Mouse (Mus musculus) hindbrain, embryonic 16.5 days (tissue): ENCODE measurements around the gene Sqstm1. TPM values are rescaled to one million over a fixed set of nuclear protein-coding genes. Genes with fewer than 3 reads are reported as not detected.

Experiments
- ATAC-seq: fragments of 200-750 bp; cut with Nextera tagmentation; 2 replicates; pipeline ENCODE4 v1.8.0; 2017; ENCODE audit warnings: moderate TSS enrichment, moderate library complexity
- H3K27ac ChIP-seq: fragments of 300-500 bp; sonication (generic); 2 replicates; pipeline ENCODE4 v1.5.1; 2014; ENCODE audit warnings: low read depth, mild to moderate bottlenecking, control low read depth, low read length, moderate library complexity
- H3K27me3 ChIP-seq: fragments of 300-500 bp; sonication (generic); replicated peaks from 2 replicates; pipeline ENCODE4 v1.6.1; 2014; ENCODE audit warnings: low read length; ENCODE audit not compliant: control insufficient read depth, insufficient read depth
- H3K36me3 ChIP-seq: fragments of 300-500 bp; sonication (generic); 2 replicates; pipeline ENCODE4 v1.6.1; 2014; ENCODE audit warnings: mild to moderate bottlenecking, low read length, moderate library complexity, mixed read lengths; ENCODE audit not compliant: control insufficient read depth, insufficient read depth
- H3K4me1 ChIP-seq: fragments of 300-500 bp; sonication (generic); 2 replicates; pipeline ENCODE4 v1.6.1; 2014; ENCODE audit warnings: low read depth, low read length; ENCODE audit not compliant: control insufficient read depth, insufficient read depth
- H3K4me2 ChIP-seq: fragments of 300-500 bp; sonication (generic); 2 replicates; pipeline ENCODE4 v1.6.1; 2014; ENCODE audit warnings: mild to moderate bottlenecking, low read length, control low read depth, moderate library complexity
- H3K4me3 ChIP-seq: fragments of 300-500 bp; sonication (generic); 2 replicates; pipeline ENCODE4 v1.5.1; 2014; ENCODE audit warnings: mild to moderate bottlenecking, low read length, control low read depth, moderate library complexity
- H3K9ac ChIP-seq: fragments of 300-500 bp; sonication (generic); 2 replicates; pipeline ENCODE4 v1.6.1; 2014; ENCODE audit warnings: low read depth, mild to moderate bottlenecking, control low read depth, low read length, moderate library complexity
- H3K9me3 ChIP-seq: fragments of 300-500 bp; sonication (generic); 2 replicates; pipeline ENCODE4 v1.6.1; 2014; ENCODE audit warnings: mild to moderate bottlenecking, low read length, moderate library complexity; ENCODE audit not compliant: control insufficient read depth
- WGBS: fragments of 180-500 bp; shearing (Covaris S2); extraction: QIAGEN DNeasy Blood & Tissue Kit; methylation state at CpG from one replicate; pipeline ENCODE4 v1.1.7; 2014; 5-methylcytosine and 5-hydroxymethylcytosine counted together
- polyA plus RNA-seq: library from polyadenylated mRNA; unstranded; fragments of >200 nt; fragmentation: Nextera tagmentation; extraction: Ambion mirVana; gene quantifications from 2 replicates; pipeline ENCODE4 v1.2.1, GENCODE M21; 2015

Gene Sqstm1
- polyA plus RNA-seq, 1 experiment from 2014 or later = 480 TPM

GRCm38 (mm10) chr11:50243926-50244325 lies 33.3 kb upstream of the Sqstm1 start:
- ATAC-seq = no peak
- WGBS = 81% methylated on average over 6 of the region's 6 CpGs

DNA sequence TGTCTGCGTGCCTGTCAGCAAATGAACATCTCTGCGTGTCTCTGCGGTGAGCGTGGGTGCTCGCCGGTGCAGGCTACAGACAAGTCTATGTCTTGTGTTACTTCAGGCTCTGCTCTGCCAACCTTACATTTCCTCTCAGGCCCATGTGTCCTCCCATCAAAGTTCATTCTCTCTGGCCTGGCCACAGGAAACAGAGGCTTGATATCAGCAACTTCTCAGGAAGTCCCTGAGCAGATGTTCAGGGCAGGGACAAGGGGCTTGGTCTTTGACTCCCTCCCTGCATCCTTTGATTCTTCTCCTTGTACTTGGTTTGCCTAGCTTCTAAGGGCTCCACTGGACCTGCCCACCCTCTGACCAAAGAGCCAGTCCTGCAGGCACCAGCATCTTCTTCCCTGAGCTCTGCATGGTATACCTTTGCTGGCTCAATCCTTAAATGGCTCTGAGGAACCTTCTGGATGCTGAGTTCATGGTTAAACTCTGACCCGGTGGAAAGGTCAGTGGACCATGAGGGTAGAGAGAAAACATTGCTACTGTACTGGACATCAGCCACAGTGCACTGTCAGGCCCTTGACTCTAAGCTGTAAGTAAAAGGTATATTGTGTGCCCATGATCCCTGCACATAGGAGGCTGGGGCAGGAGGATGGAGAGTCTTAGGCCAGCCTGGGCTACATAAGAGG lies 29.7 kb upstream of the Sqstm1 start:
- Histone ChIP-seq H3K4me2 (no peak overlapping the region), H3K4me1 (peaks cover 13% of the 10 kb centered on the region), H3K27ac (no peak overlapping the region), H3K9me3 (no peaks in the 10 kb centered on the region), H3K27me3 (no peaks in the 10 kb centered on the region), H3K9ac (no peak overlapping the region), H3K4me3 (no peak overlapping the region), H3K36me3 (no peaks in the 10 kb centered on the region)
- 92% methylated on average over 7 of the region's 7 CpGs for WGBS
- ATAC-seq = no peak

More at GRCm38 (mm10) chr11:50243926-50244325, 33.3 kb upstream of the Sqstm1 start:
- Histone ChIP-seq H3K27me3 (no peaks in the 10 kb centered on the region), H3K9me3 (no peaks in the 10 kb centered on the region), H3K4me2 (no peak overlapping the region), H3K36me3 (no peaks in the 10 kb centered on the region), H3K4me3 (no peak overlapping the region), H3K4me1 (no peaks in the 10 kb centered on the region), H3K27ac (no peak overlapping the region), H3K9ac (no peak overlapping the region)

- Histone ChIP-seq H3K27ac (no peak overlapping the region), H3K9ac (no peak overlapping the region), H3K27me3 (0 out of 2 replicates have a peak, but pooled peaks cover 3% of the 10 kb centered on the region), H3K36me3 (peaks cover 8% of the 10 kb centered on the region), H3K9me3 (no peaks in the 10 kb centered on the region), H3K4me1 (peaks cover 13% of the 10 kb centered on the region), H3K4me2 (no peak overlapping the region), H3K4me3 (no peak overlapping the region)
- ATAC-seq = no peak
- 91% methylated on average over 9 of the region's 9 CpGs for WGBS
Measured at GRCm38 (mm10) chr11:50238821-50239791, 28.5 kb upstream of the Sqstm1 start.

DNA sequence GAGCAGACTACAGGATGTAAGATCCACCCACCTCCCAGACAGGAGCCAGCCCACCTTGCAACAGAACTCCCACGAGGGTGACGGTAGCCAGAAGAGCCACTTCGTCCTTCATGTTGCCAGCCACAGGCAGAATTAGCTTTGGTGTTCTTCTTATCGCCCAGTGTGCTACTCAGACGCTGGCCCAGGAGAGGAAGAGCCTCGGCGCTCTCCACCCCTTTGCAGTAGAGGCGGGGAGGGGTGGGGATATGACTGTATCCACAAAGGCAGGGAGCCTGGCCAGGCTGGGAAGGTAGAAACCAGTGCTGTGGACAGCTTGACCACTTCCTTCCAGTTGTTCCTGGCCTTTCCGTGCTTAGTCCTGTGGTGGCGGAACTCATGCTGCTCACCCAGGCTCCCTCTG lies 27.7 kb upstream of the Sqstm1 start, which contains the start of gene Ltc4s:
Gene Ltc4s (minus strand): TSS at position 293 of the 400 bp plus-strand sequence.
- Histone ChIP-seq H3K4me2 (peak within 1 kb of the TSS; percentile 85), H3K4me3 (peak within 1 kb of the TSS; percentile 51), H3K27ac (no peak within 1 kb of the TSS), H3K9ac (no peak within 1 kb of the TSS), H3K4me1 (peaks cover 13% of the 10 kb centered on the region), H3K9me3 (no peaks in the 10 kb centered on the region), H3K36me3 (peaks cover 15% of the 10 kb centered on the region), H3K27me3 (0 out of 2 replicates have a peak, but pooled peaks cover 4% of the 10 kb centered on the region)
- WGBS = 45% methylated on average over 10 of the region's 10 CpGs
- no peak for ATAC-seq

- H3K4me3 ChIP-seq = peak overlapping the region; percentile 51
- 0 out of 2 replicates have a peak, but pooled peaks cover 4% of the 10 kb centered on the region for H3K27me3 ChIP-seq
- H3K9ac ChIP-seq = peak overlapping the region; percentile 67
- H3K4me2 ChIP-seq = peak overlapping the region; percentile 85
- H3K27ac ChIP-seq = no peak overlapping the region
- peak; percentile 38; the same call in 1 of the 2 replicates for ATAC-seq
- H3K9me3 ChIP-seq = no peaks in the 10 kb centered on the region
- H3K36me3 ChIP-seq = peaks cover 27% of the 10 kb centered on the region
- peaks cover 13% of the 10 kb centered on the region for H3K4me1 ChIP-seq
- 3% methylated on average over 51 of the region's 66 CpGs for WGBS
Measured at GRCm38 (mm10) chr11:50236937-50237835, 26.6 kb upstream of the Sqstm1 start.

DNA sequence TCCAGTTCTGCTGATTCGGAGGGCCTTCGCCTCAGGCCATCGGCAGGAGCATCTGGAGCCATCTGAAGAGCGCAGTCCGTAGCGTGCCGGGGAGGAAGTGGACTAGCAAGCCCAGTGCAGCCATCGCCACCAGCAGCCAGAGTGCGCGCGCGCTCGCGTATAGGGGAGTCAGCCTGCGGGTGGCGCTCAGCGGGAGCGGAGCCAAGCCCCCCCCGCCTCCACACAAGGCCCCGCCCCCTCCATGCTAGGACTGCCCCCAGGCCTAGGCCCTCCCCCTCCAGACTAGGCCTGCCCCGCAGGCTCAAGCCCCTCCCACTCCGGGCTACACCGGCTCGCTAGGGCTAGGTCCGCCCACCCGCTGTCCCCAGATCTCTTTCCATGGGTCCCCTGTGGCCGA lies 25.9 kb upstream of the Sqstm1 start:
- H3K4me2 ChIP-seq = peak overlapping the region; percentile 85
- H3K36me3 ChIP-seq = peaks cover 28% of the 10 kb centered on the region
- peaks cover 13% of the 10 kb centered on the region for H3K4me1 ChIP-seq
- H3K9ac ChIP-seq = peak overlapping the region; percentile 67
- H3K9me3 ChIP-seq = no peaks in the 10 kb centered on the region
- peak overlapping the region; percentile 51 for H3K4me3 ChIP-seq
- H3K27me3 ChIP-seq = 0 out of 2 replicates have a peak, but pooled peaks cover 4% of the 10 kb centered on the region
- peak; percentile 87 for ATAC-seq
- H3K27ac ChIP-seq = no peak overlapping the region
- under 1% methylated on average over 17 of the region's 27 CpGs for WGBS

DNA sequence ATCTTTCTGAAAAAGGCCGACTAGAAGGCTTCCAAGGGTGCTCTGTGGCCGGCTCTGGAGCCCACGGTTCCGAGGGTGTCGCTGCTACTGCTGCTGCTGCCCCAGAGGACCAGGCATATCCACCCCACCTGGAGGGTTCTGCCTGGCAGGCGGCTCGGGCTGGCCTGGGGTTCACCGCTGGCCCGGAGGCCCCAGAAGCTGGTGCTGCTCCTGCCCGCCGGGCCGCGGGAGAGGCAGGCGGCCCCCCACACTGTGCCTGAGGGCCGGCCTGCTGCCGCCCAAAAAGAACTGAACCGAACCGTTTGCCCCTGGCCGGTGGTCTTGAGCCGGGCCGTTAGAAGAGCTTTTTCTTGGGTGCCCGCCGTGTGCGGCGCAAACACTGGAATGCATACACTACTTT lies 24.0 kb upstream of the Sqstm1 start:
- peaks cover 31% of the 10 kb centered on the region for H3K36me3 ChIP-seq
- H3K27ac ChIP-seq = no peak overlapping the region
- no peak for ATAC-seq
- H3K4me2 ChIP-seq = no peak overlapping the region
- H3K9ac ChIP-seq = no peak overlapping the region
- H3K9me3 ChIP-seq = no peaks in the 10 kb centered on the region
- 0 out of 2 replicates have a peak, but pooled peaks cover 4% of the 10 kb centered on the region for H3K27me3 ChIP-seq
- H3K4me3 ChIP-seq = no peak overlapping the region
- peaks cover 18% of the 10 kb centered on the region for H3K4me1 ChIP-seq
- WGBS = 95% methylated on average over 24 of the region's 25 CpGs

DNA sequence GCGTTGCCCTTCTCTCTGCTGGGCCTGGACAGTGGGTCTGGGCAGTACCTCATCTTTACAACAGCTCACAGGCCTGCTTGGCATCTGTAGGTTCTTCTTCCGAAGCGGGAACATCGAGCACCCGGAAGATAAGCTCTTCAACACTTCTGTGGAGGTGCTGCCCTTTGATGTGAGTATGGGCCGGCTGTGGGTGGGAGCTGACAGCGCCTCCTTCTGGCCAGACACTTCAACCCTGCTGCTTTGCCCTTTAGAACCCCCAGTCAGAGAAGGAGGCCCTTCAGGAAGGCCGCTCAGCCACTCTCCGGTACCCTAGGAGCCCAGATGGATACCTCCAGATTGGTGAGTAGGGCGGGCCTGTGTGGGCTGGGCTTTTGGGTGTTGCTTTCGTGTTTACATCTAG lies 23.4 kb upstream of the Sqstm1 start:
- H3K36me3 ChIP-seq = peaks cover 31% of the 10 kb centered on the region
- 0 out of 2 replicates have a peak, but pooled peaks cover 4% of the 10 kb centered on the region for H3K27me3 ChIP-seq
- 84% methylated on average over 11 of the region's 11 CpGs for WGBS

More for the DNA sequence above, 23.4 kb upstream of the Sqstm1 start:
- Histone ChIP-seq H3K9me3 (no peaks in the 10 kb centered on the region), H3K4me3 (no peak overlapping the region), H3K4me2 (no peak overlapping the region), H3K27ac (no peak overlapping the region), H3K9ac (no peak overlapping the region), H3K4me1 (peaks cover 24% of the 10 kb centered on the region)
- ATAC-seq = no peak
